Mouse (Mus musculus) liver, embryonic 18 days (tissue): ENCODE measurements around the gene Mthfd2. TPM values are rescaled to one million over a fixed set of nuclear protein-coding genes. Genes with fewer than 3 reads are reported as not detected.

ENCODE experiments used
- polyA plus RNA-seq: library from polyadenylated mRNA; depleted of rRNA; stranded (reverse); fragments of >200 nt; gene quantifications from 2 replicates; pipeline ENCODE4 v1.2.3, GENCODE M21; 2012; rRNA removed

Mthfd2 gene
- polyA plus RNA-seq: 18.5 and 21.5 TPM in 2 replicates

GRCm38 (mm10) chr6:83325525-83326393, at the start of gene Mthfd2, which contains the start of gene Mob1a:
Gene Mthfd2 (minus strand): TSS chr6:83325908.
Gene Mob1a (plus strand): TSS chr6:83326016.

GRCm38 (mm10) chr6:83348873-83349272, 23.2 kb upstream of the Mthfd2 start, which contains the start of gene Bola3:
Gene Bola3 (plus strand): TSS chr6:83349147.

Other genes with a start within 250 kb of the Mthfd2 start
- gene Pcgf1, start 248.0 kb downstream of the Mthfd2 start, polyA plus RNA-seq: 14.5 and 15.4 TPM in 2 replicates
- gene Lbx2, start 239.5 kb downstream of the Mthfd2 start, polyA plus RNA-seq: 0.29 and 0.47 TPM in 2 replicates
- gene Ccdc142, start 224.3 kb downstream of the Mthfd2 start, polyA plus RNA-seq: 0.85 and 1.0 TPM in 2 replicates
- 1.5 and 2.0 TPM in 2 replicates for gene Gm42688, start 224.3 kb downstream of the Mthfd2 start, polyA plus RNA-seq
- 49.4 and 73.2 TPM in 2 replicates for gene Mrpl53, start 216.9 kb downstream of the Mthfd2 start, polyA plus RNA-seq
- 32.2 and 36.3 TPM in 2 replicates for gene Mogs, start 210.4 kb downstream of the Mthfd2 start, polyA plus RNA-seq
- 24.7 and 26.2 TPM in 2 replicates for gene Wbp1, start 204.3 kb downstream of the Mthfd2 start, polyA plus RNA-seq
- 8.5 and 10.0 TPM in 2 replicates for gene Ino80b, start 200.5 kb downstream of the Mthfd2 start, polyA plus RNA-seq
- gene Rtkn, start 190.4 kb downstream of the Mthfd2 start, polyA plus RNA-seq: 19.0 and 22.3 TPM in 2 replicates
- 0.36 and 0.39 TPM in 2 replicates for gene Wdr54, start 169.5 kb downstream of the Mthfd2 start, polyA plus RNA-seq
- 0.02 and 0.04 TPM in 2 replicates for gene 1700003E16Rik, start 169.5 kb downstream of the Mthfd2 start, polyA plus RNA-seq
- gene Dctn1, start 160.0 kb downstream of the Mthfd2 start, polyA plus RNA-seq: 16.8 and 23.5 TPM in 2 replicates
- 0.05 TPM in 2 replicates for gene Slc4a5, start 106.1 kb downstream of the Mthfd2 start, polyA plus RNA-seq
- 19.4 and 21.9 TPM in 2 replicates for gene Mob1a, start 108 bp upstream of the Mthfd2 start, polyA plus RNA-seq
- 58.3 and 59.1 TPM in 2 replicates for gene Bola3, start 23.2 kb upstream of the Mthfd2 start, polyA plus RNA-seq
- gene Tet3, start 133.2 kb upstream of the Mthfd2 start, polyA plus RNA-seq: 2.3 and 3.4 TPM in 2 replicates
- gene Dguok, start 181.1 kb upstream of the Mthfd2 start, polyA plus RNA-seq: 19.6 and 21.8 TPM in 2 replicates
- gene Actg2, start 210.4 kb upstream of the Mthfd2 start, polyA plus RNA-seq: 4.8 and 5.8 TPM in 2 replicates
- 6.4 and 7.2 TPM in 2 replicates for gene Stambp, start 246.8 kb upstream of the Mthfd2 start, polyA plus RNA-seq